Mouse (Mus musculus) lung, postnatal 0 days (tissue): ENCODE data around the gene Adam19. TPM values are rescaled to one million over a fixed set of nuclear protein-coding genes. Genes with fewer than 3 reads are reported as not detected.
A peak's percentile ranks its signal among the peaks of the same experiment; 100 is the strongest.

Experiments
- ATAC-seq: fragments of 200-750 bp; cut with Nextera tagmentation; 2 replicates; pipeline ENCODE4 v1.8.0; 2017; ENCODE audit warnings: moderate library complexity
- DNase-seq: peaks from one replicate; pipeline ENCODE4 v3.0.0-alpha.2; 2016; ENCODE audit warnings: low spot score
- H3K27ac ChIP-seq: fragments of 300-500 bp; sonication (generic); 2 replicates; pipeline ENCODE4 v1.5.1; 2014; ENCODE audit warnings: antibody characterized with exemption, mild to moderate bottlenecking, low read length, mixed read lengths
- H3K27me3 ChIP-seq: fragments of 300-500 bp; sonication (generic); replicated peaks from 2 replicates; pipeline ENCODE4 v1.6.1; 2014; ENCODE audit warnings: low read length, mixed read lengths; ENCODE audit not compliant: insufficient read depth
- H3K36me3 ChIP-seq: fragments of 300-500 bp; sonication (generic); 2 replicates; pipeline ENCODE4 v1.6.1; 2014; ENCODE audit warnings: low read length, mixed read lengths; ENCODE audit not compliant: insufficient read depth
- H3K4me1 ChIP-seq: fragments of 300-500 bp; sonication (generic); 2 replicates; pipeline ENCODE4 v1.6.1; 2014; ENCODE audit warnings: antibody characterized with exemption, low read depth, low read length, mixed read lengths; ENCODE audit not compliant: insufficient read depth
- H3K4me2 ChIP-seq: fragments of 300-500 bp; sonication (generic); replicated peaks from 2 replicates; pipeline ENCODE4 v1.6.1; 2014; ENCODE audit warnings: low read depth, mild to moderate bottlenecking, low read length, moderate library complexity, mixed read lengths
- H3K4me3 ChIP-seq: fragments of 300-500 bp; sonication (generic); 2 replicates; pipeline ENCODE4 v1.5.1; 2014; ENCODE audit warnings: low read depth, low read length
- H3K9ac ChIP-seq: fragments of 300-500 bp; sonication (generic); replicated peaks from 2 replicates; pipeline ENCODE4 v1.6.1; 2014; ENCODE audit warnings: low read depth, mild to moderate bottlenecking
- H3K9me3 ChIP-seq: fragments of 300-500 bp; sonication (generic); 2 replicates; pipeline ENCODE4 v1.6.1; 2016; ENCODE audit warnings: low read length, mixed read lengths
- CTCF ChIP-seq: IDR thresholded peaks from 2 replicates; pipeline ENCODE4 v1.5.1; 2016; ENCODE audit warnings: antibody characterized with exemption, mild to moderate bottlenecking
- EP300 ChIP-seq: IDR thresholded peaks from 2 replicates; pipeline ENCODE4 v1.6.1; 2016; ENCODE audit warnings: antibody characterized with exemption, mild to moderate bottlenecking, control low read depth
- WGBS: fragments of 180-500 bp; shearing (Covaris S2); extraction: QIAGEN DNeasy Blood & Tissue Kit; methylation state at CpG from one replicate; pipeline ENCODE4 v1.1.7; 2014; 5-methylcytosine and 5-hydroxymethylcytosine counted together
- microRNA-seq: library from miRNA; unstranded; fragments of <30 nt; microRNA quantifications from one replicate; pipeline ENCODE4, GENCODE M21; 2016
- polyA plus RNA-seq: library from polyadenylated mRNA; unstranded; fragments of >200 nt; fragmentation: Nextera tagmentation; extraction: Ambion mirVana; gene quantifications from 2 replicates; pipeline ENCODE4 v1.2.1, GENCODE M21; 2015

The Adam19 gene
- polyA plus RNA-seq, 1 experiment from 2014 or later: 11.4 TPM

- Histone ChIP-seq H3K4me2 (no peak overlapping the region), H3K4me3 (no peak overlapping the region), H3K4me1 (no peaks in the 10 kb centered on the region), H3K27ac (no peak overlapping the region), H3K9ac (no peak overlapping the region), H3K9me3 (no peaks in the 10 kb centered on the region), H3K36me3 (no peaks in the 10 kb centered on the region), H3K27me3 (no peaks in the 10 kb centered on the region)
- 62% methylated on average over 2 of the region's 2 CpGs for WGBS
- DNase-seq: peak; percentile 48
- TF ChIP-seq EP300 (no peak), CTCF (no peak)
- ATAC-seq: 0 out of 2 replicates have a peak, but pooled peaks have one; percentile 19
These were observed 132.5 kb downstream of the Adam19 start for GRCm38 (mm10) chr11:46188283-46188682.

GRCm38 (mm10) chr11:46194175-46194574 lies 138.4 kb downstream of the Adam19 start:
- ATAC-seq: no peak

More at GRCm38 (mm10) chr11:46194175-46194574, 138.4 kb downstream of the Adam19 start:
- H3K4me3 ChIP-seq: no peak overlapping the region
- H3K4me1 ChIP-seq: no peaks in the 10 kb centered on the region
- H3K36me3 ChIP-seq: no peaks in the 10 kb centered on the region
- DNase-seq: no peak
- no peaks in the 10 kb centered on the region for H3K27me3 ChIP-seq
- 61% methylated on average over 4 of the region's 4 CpGs for WGBS
- H3K9ac ChIP-seq: no peak overlapping the region
- no peak overlapping the region for H3K4me2 ChIP-seq
- no peaks in the 10 kb centered on the region for H3K9me3 ChIP-seq
- TF ChIP-seq CTCF (no peak), EP300 (no peak)
- H3K27ac ChIP-seq: no peak overlapping the region

Small RNA genes lying within 50 kb of the gene (microRNA-seq; reads per million reads assigned to microRNA genes)
- gene Mir7239 (not detected), gene Mir8100 (not detected)

Other genes with a start within 250 kb of the Adam19 start
- 41.6 and 47.0 TPM in 2 replicates for gene Clint1, start 203.9 kb upstream of the Adam19 start, polyA plus RNA-seq
- gene Lsm11, start 111.1 kb upstream of the Adam19 start, polyA plus RNA-seq: 3.0 and 3.2 TPM in 2 replicates
- 6.0 and 6.9 TPM in 2 replicates for gene Thg1l, start 100.5 kb upstream of the Adam19 start, polyA plus RNA-seq
- 0.11 and 0.23 TPM in 2 replicates for gene Sox30, start 75.7 kb upstream of the Adam19 start, polyA plus RNA-seq
- gene Gm12166, start 3.7 kb upstream of the Adam19 start, polyA plus RNA-seq: 8.0 and 8.3 TPM in 2 replicates
- gene Nipal4, start 110.5 kb downstream of the Adam19 start, polyA plus RNA-seq: 0.35 and 0.41 TPM in 2 replicates
- gene Fndc9, start 179.5 kb downstream of the Adam19 start, polyA plus RNA-seq: not detected in 2 replicates